8 mouse cellular contexts compared by ENCODE assay signal in genomic region chr3:68494296-68495095, GRCm38 (mm10).
DNase-seq lines count a peak whose midpoint lies in the region; ATAC-seq and TF ChIP-seq lines count a peak whose summit lies in the region.

No protein-coding gene starts in this region.

- peak overlapping the region; percentile 78 for H3K9ac ChIP-seq in forebrain, embryonic 13.5 days
- peak overlapping the region; percentile 88 for H3K9ac ChIP-seq in hindbrain, embryonic 13.5 days
- no peak overlapping the region for H3K9ac ChIP-seq in liver, embryonic 14.5 days (replicated peaks)
- peak overlapping the region; percentile 71 for H3K9ac ChIP-seq in neural tube, embryonic 14.5 days (replicated peaks; ENCODE audit: low read depth, low read length)

- peak overlapping the region; percentile 99 for H3K4me2 ChIP-seq in forebrain, embryonic 13.5 days
- peak overlapping the region; percentile 91 for H3K4me2 ChIP-seq in hindbrain, embryonic 13.5 days
- peak overlapping the region; percentile 73 for H3K4me2 ChIP-seq in liver, embryonic 14.5 days (ENCODE audit: low read depth)
- H3K4me2 ChIP-seq in neural tube, embryonic 14.5 days (ENCODE audit: low read depth, low read length) = peak overlapping the region; percentile 91

- TF ChIP-seq CTCF in thymus, adult 2 months (IDR thresholded peaks at IDR 0.05; ENCODE audit: borderline replicate concordance, control insufficient read depth, extremely low read depth, insufficient read depth, low read length, poor library complexity) = no peak
- TF ChIP-seq CTCF in liver, embryonic 14.5 days (IDR thresholded peaks at IDR 0.05; ENCODE audit: low read depth) = no peak

- WGBS in thymus, adult 2 months = 2% methylated on average over 68 of the region's 68 CpGs
- under 1% methylated on average over 66 of the region's 68 CpGs for WGBS in forebrain, embryonic 13.5 days
- under 1% methylated on average over 68 of the region's 68 CpGs for WGBS in hindbrain, embryonic 13.5 days
- WGBS in liver, embryonic 14.5 days (ENCODE audit: insufficient replicate concordance) = under 1% methylated on average over 66 of the region's 68 CpGs
- WGBS in neural tube, embryonic 14.5 days = under 1% methylated on average over 56 of the region's 68 CpGs

- H3K36me3 ChIP-seq in thymus, adult 2 months (ENCODE audit: control insufficient read depth, insufficient read depth, low read length) = no peaks in the 10 kb centered on the region
- H3K36me3 ChIP-seq in forebrain, embryonic 13.5 days (ENCODE audit: poor library complexity, severe bottlenecking) = no peaks in the 10 kb centered on the region
- H3K36me3 ChIP-seq in hindbrain, embryonic 13.5 days = no peaks in the 10 kb centered on the region
- no peaks in the 10 kb centered on the region for H3K36me3 ChIP-seq in liver, embryonic 14.5 days (replicated peaks; ENCODE audit: control insufficient read depth, insufficient read depth, low read depth)
- H3K36me3 ChIP-seq in neural tube, embryonic 14.5 days (ENCODE audit: control insufficient read depth, insufficient read depth, low read length) = no peaks in the 10 kb centered on the region

- DNase-seq in thymus, adult 2 months = no peak
- no peak for DNase-seq in thymus, postnatal 10 days (ENCODE audit: low spot score in 2 of 2)
- peak; percentile 12 for DNase-seq in cerebellum, adult 11 months
- DNase-seq in liver, embryonic 14.5 days (ENCODE audit: low read depth in 3 of 3, low spot score in 3 of 3) = no peak
- no peak for DNase-seq in thymus, postnatal 25 days

- no peak overlapping the region for H3K27ac ChIP-seq in thymus, adult 2 months (ENCODE audit: control insufficient read depth, insufficient read depth, low read length)
- peak overlapping the region; percentile 54; the same call in 1 of the 2 replicates for H3K27ac ChIP-seq in forebrain, embryonic 13.5 days
- peak overlapping the region; percentile 86 for H3K27ac ChIP-seq in hindbrain, embryonic 13.5 days
- H3K27ac ChIP-seq in liver, embryonic 14.5 days = no peak overlapping the region
- H3K27ac ChIP-seq in neural tube, embryonic 14.5 days (ENCODE audit: low read depth, low read length) = peak overlapping the region; percentile 69

- no peak for TF ChIP-seq POLR2A in thymus, adult 2 months (IDR thresholded peaks at IDR 0.05; ENCODE audit: control insufficient read depth, extremely low read depth, insufficient read depth, low read length, poor library complexity)

- H3K4me1 ChIP-seq in thymus, adult 2 months (replicated peaks; ENCODE audit: control insufficient read depth, insufficient read depth, low read length) = no peaks in the 10 kb centered on the region; the same call in 1 of the 2 replicates
- peaks cover 19% of the 10 kb centered on the region for H3K4me1 ChIP-seq in forebrain, embryonic 13.5 days
- H3K4me1 ChIP-seq in hindbrain, embryonic 13.5 days (replicated peaks) = peaks cover 39% of the 10 kb centered on the region
- peaks cover 9 to 21% of the 10 kb centered on the region in 2 experiments; a peak in 3 of 4 replicates for H3K4me1 ChIP-seq in liver, embryonic 14.5 days (replicated peaks; ENCODE audit: control insufficient read depth in 2 of 2, insufficient read depth in 2 of 2, low read length in 1 of 2)
- 0 out of 2 replicates have a peak, but pooled peaks cover 9% of the 10 kb centered on the region for H3K4me1 ChIP-seq in neural tube, embryonic 14.5 days (ENCODE audit: control insufficient read depth, insufficient read depth, low read length)

- no peak for TF ChIP-seq EP300 in liver, embryonic 14.5 days (IDR thresholded peaks at IDR 0.05; ENCODE audit: low read depth)

- peaks cover 8% of the 10 kb centered on the region; the same call in 1 of the 2 replicates for H3K27me3 ChIP-seq in thymus, adult 2 months (ENCODE audit: control insufficient read depth, insufficient read depth, low read length)
- peaks cover 24% of the 10 kb centered on the region for H3K27me3 ChIP-seq in forebrain, embryonic 13.5 days
- H3K27me3 ChIP-seq in hindbrain, embryonic 13.5 days = peaks cover 11% of the 10 kb centered on the region; the same call in 1 of the 2 replicates
- H3K27me3 ChIP-seq in liver, embryonic 14.5 days (ENCODE audit: control insufficient read depth, insufficient read depth, low read length) = peaks cover 38% of the 10 kb centered on the region
- no peaks in the 10 kb centered on the region for H3K27me3 ChIP-seq in neural tube, embryonic 14.5 days (ENCODE audit: control insufficient read depth, insufficient read depth, low read length)

- H3K9me3 ChIP-seq in forebrain, embryonic 13.5 days (replicated peaks) = no peaks in the 10 kb centered on the region
- H3K9me3 ChIP-seq in hindbrain, embryonic 13.5 days = no peaks in the 10 kb centered on the region
- H3K9me3 ChIP-seq in liver, embryonic 14.5 days (ENCODE audit: control insufficient read depth, low read length) = no peaks in the 10 kb centered on the region
- H3K9me3 ChIP-seq in neural tube, embryonic 14.5 days (ENCODE audit: control insufficient read depth, low read length) = no peaks in the 10 kb centered on the region

- peak; percentile 41 for ATAC-seq in forebrain, embryonic 13.5 days
- peak; percentile 46 for ATAC-seq in hindbrain, embryonic 13.5 days (ENCODE audit: low FRiP score)
- no peak for ATAC-seq in liver, embryonic 14.5 days (ENCODE audit: insufficient read depth)
- peak; percentile 56 for ATAC-seq in neural tube, embryonic 14.5 days (ENCODE audit: low read depth)

- H3K4me3 ChIP-seq in thymus, adult 2 months (ENCODE audit: control insufficient read depth, insufficient read depth, low read length) = peak overlapping the region; percentile 3
- peak overlapping the region; percentile 65 for H3K4me3 ChIP-seq in forebrain, embryonic 13.5 days
- H3K4me3 ChIP-seq in hindbrain, embryonic 13.5 days = peak overlapping the region; percentile 72
- H3K4me3 ChIP-seq in liver, embryonic 14.5 days (ENCODE audit: insufficient read depth in 1 of 2, low read depth in 2 of 2, low read length in 2 of 2) = peak overlapping the region; percentile 49 to 58
- peak overlapping the region; percentile 72 for H3K4me3 ChIP-seq in neural tube, embryonic 14.5 days (ENCODE audit: low read depth, low read length)

Comparison
In these comparisons a context has a peak if more than half of its experiments do, and no peak if none do; other contexts are left out.
1. H3K27ac ChIP-seq: peak in forebrain, embryonic 13.5 days (single experiment), hindbrain, embryonic 13.5 days (single experiment) and neural tube, embryonic 14.5 days (single experiment); none in thymus, adult 2 months (single experiment) and liver, embryonic 14.5 days (single experiment).
2. H3K4me3 ChIP-seq: peak in every context shown above with its lines; median percentile 72 in hindbrain, embryonic 13.5 days; 72 in neural tube, embryonic 14.5 days; 65 in forebrain, embryonic 13.5 days; 54 in liver, embryonic 14.5 days; 3 in thymus, adult 2 months.
3. Peak in every context shown above with its lines, with median percentiles within 50 percentile points of each other: H3K4me2 ChIP-seq.